Mouse (Mus musculus) myocyte (in vitro differentiated cells): ENCODE results near the gene Trpv4. TPM values are rescaled to one million over a fixed set of nuclear protein-coding genes. Genes with fewer than 3 reads are reported as not detected.

Experiments
- H3K27me3 ChIP-seq: one replicate; pipeline ENCODE4 v1.6.1; 2011; ENCODE audit not compliant: control insufficient read depth, insufficient read depth, insufficient read length
- H3K36me3 ChIP-seq: one replicate; pipeline ENCODE4 v1.6.1; 2011; ENCODE audit not compliant: control insufficient read depth, insufficient read depth
- H3K4me2 ChIP-seq: one replicate; pipeline ENCODE4 v1.6.1; 2011; ENCODE audit warnings: low read depth, control low read depth
- H3K4me3 ChIP-seq: one replicate; pipeline ENCODE4 v1.5.1; 2011; ENCODE audit warnings: mild to moderate bottlenecking, control low read depth, moderate library complexity
- H3K79me2 ChIP-seq: one replicate; pipeline ENCODE4 v1.6.1; 2011; ENCODE audit not compliant: control insufficient read depth, insufficient read depth
- H3ac ChIP-seq: one replicate; pipeline ENCODE4 v1.6.1; 2011; ENCODE audit not compliant: control insufficient read depth, insufficient read length
- CEBPB ChIP-seq: IDR thresholded peaks from 2 replicates; pipeline ENCODE4 v1.6.1; 2011; ENCODE audit warnings: mild to moderate bottlenecking, moderate library complexity; ENCODE audit not compliant: poor library complexity, insufficient read depth, severe bottlenecking
- E2F4 ChIP-seq: IDR thresholded peaks from one replicate; pipeline ENCODE4 v1.6.1; 2011; ENCODE audit warnings: mild to moderate bottlenecking, control low read depth, moderate library complexity; ENCODE audit not compliant: insufficient read depth
- MAX ChIP-seq: IDR thresholded peaks from one replicate; pipeline ENCODE4 v1.6.1; 2011; ENCODE audit warnings: low read depth, mild to moderate bottlenecking, control low read depth
- MYOD1 ChIP-seq, 3 experiments: IDR thresholded peaks; one replicate each; pipeline ENCODE4 v1.6.1; 2011; ENCODE audit warnings: control low read depth in 2 of 3, low read depth in 2 of 3, mild to moderate bottlenecking in 2 of 3, moderate library complexity in 1 of 3; ENCODE audit not compliant: insufficient read length in 2 of 3, control insufficient read depth in 1 of 3
- MYOG ChIP-seq, 3 experiments: IDR thresholded peaks; one replicate each; pipeline ENCODE4 v1.6.1; 2011; ENCODE audit warnings: control low read depth in 2 of 3, low read depth in 2 of 3, mild to moderate bottlenecking in 2 of 3; ENCODE audit not compliant: insufficient read length in 2 of 3, control insufficient read depth in 1 of 3, insufficient read depth in 1 of 3
- POLR2A ChIP-seq: IDR thresholded peaks from one replicate; pipeline ENCODE4 v1.6.1; 2011; ENCODE audit warnings: low read depth, mild to moderate bottlenecking, control low read depth, moderate library complexity; ENCODE audit not compliant: insufficient read length
- POLR2AphosphoS2 ChIP-seq: IDR thresholded peaks from one replicate; pipeline ENCODE4 v1.6.1; 2011; ENCODE audit warnings: low read depth, control low read depth; ENCODE audit not compliant: insufficient read length
- REST ChIP-seq: IDR thresholded peaks from one replicate; pipeline ENCODE4 v1.6.1; 2011; ENCODE audit warnings: mild to moderate bottlenecking, control low read depth, moderate library complexity; ENCODE audit not compliant: insufficient read depth, insufficient read length
- SRF ChIP-seq: IDR thresholded peaks from one replicate; pipeline ENCODE4 v1.6.1; 2011; ENCODE audit warnings: low read depth; ENCODE audit not compliant: control insufficient read depth, insufficient read length
- TCF12 ChIP-seq: IDR thresholded peaks from one replicate; pipeline ENCODE4 v1.6.1; 2011; ENCODE audit warnings: mild to moderate bottlenecking, control low read depth; ENCODE audit not compliant: poor library complexity, insufficient read depth, severe bottlenecking
- TCF3 ChIP-seq: IDR thresholded peaks from one replicate; pipeline ENCODE4 v1.6.1; 2011; ENCODE audit warnings: low read depth, control low read depth; ENCODE audit not compliant: insufficient read length
- USF1 ChIP-seq: IDR thresholded peaks from one replicate; pipeline ENCODE4 v1.6.1; 2011; ENCODE audit warnings: low read depth, mild to moderate bottlenecking, control low read depth, moderate library complexity
- polyA plus RNA-seq: library from polyadenylated mRNA; unstranded; fragments of >200 nt; fragmentation: generic; extraction: Trizol; gene quantifications from one replicate; pipeline ENCODE4 v1.2.1, GENCODE M21; 2012; ENCODE audit warnings: missing spikeins

Gene Trpv4
- polyA plus RNA-seq, 1 experiment: 0.12 TPM

DNA sequence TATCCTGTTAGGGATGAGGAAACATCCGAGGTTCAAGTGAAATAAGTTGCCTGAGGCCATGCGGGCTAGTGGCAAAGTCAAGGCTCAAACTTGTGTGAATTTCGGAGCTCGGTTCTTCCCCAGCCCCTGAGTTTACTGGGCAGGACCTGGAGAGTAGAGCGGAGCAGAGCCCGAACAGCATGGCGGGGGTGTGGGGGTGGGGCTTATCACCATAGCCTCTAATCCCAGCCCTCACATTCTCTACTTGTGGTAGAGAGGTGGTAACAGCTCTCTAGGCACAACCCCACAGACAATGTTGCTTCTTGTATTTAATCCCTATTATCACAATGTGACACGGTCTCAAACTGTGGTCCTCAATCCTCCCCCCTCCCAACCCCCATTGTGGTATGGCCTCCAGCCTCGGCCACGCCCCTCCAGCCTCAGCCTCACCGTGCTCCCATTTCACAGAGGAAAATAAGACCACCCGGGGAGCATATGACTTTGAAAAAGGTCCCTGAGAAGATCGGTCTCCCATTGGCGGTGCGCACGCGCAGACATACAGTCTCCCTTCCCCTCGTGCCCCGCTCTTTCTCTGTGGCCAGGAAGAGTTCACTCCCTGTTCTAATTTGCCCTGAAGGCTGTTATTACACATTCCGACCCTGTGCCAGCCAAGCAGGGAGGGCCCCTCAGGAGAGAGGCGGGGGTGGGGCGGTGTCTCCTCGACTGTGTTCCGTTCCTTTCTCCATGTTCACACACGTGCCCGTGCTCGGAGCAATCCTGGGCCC is 10.8 kb downstream of the Trpv4 start:
- no peak overlapping the region for H3K4me3 ChIP-seq
- peak overlapping the region; percentile 34 for H3K4me2 ChIP-seq
- H3K27me3 ChIP-seq: no peaks in the 10 kb centered on the region
- TF ChIP-seq TCF3 (no peak), POLR2AphosphoS2 (no peak), MYOD1 (IDR thresholded peaks at IDR 0.05; ENCODE audit: control insufficient read depth in 1 of 3, insufficient read length in 2 of 3, low read depth in 2 of 3) (no peak), CEBPB (no peak), USF1 (no peak), E2F4 (no peak), MAX (no peak), MYOG (IDR thresholded peaks at IDR 0.05; ENCODE audit: control insufficient read depth in 1 of 3, insufficient read depth in 1 of 3, insufficient read length in 2 of 3, low read depth in 2 of 3) (no peak), REST (no peak), TCF12 (no peak)
- H3K79me2 ChIP-seq: no peaks in the 10 kb centered on the region
- H3ac ChIP-seq: no peak overlapping the region
- H3K36me3 ChIP-seq: no peaks in the 10 kb centered on the region

DNA sequence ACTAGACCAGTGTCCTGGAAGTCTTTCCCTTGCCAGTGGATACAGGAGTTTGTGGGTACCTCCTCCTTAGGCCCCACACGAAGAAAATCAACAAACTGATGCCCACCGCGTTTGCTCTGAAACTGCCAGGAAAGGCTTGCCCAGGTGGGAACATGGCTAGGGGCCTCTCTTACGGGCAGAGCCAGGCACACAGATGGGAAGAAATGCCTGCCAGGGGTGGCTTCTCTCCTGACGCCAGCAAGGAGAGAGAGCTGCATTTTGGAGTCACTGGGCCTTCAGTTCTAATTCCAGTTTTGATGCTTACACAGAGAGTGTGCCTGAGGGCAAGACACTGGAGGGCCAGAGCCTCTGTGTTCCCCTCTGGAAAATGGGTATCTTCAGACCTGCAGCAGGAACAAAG is 12.3 kb downstream of the Trpv4 start:
- no peak for TF ChIP-seq USF1
- TF ChIP-seq MYOG (IDR thresholded peaks at IDR 0.05; ENCODE audit: control insufficient read depth in 1 of 3, insufficient read depth in 1 of 3, insufficient read length in 2 of 3, low read depth in 2 of 3): no peak
- no peak for TF ChIP-seq TCF3
- no peak for TF ChIP-seq REST
- no peak for TF ChIP-seq MAX
- TF ChIP-seq E2F4: no peak
- no peak for TF ChIP-seq MYOD1 (IDR thresholded peaks at IDR 0.05; ENCODE audit: control insufficient read depth in 1 of 3, insufficient read length in 2 of 3, low read depth in 2 of 3)
- no peak for TF ChIP-seq TCF12
- Histone ChIP-seq H3K79me2 (no peaks in the 10 kb centered on the region), H3ac (no peak overlapping the region), H3K4me2 (no peak overlapping the region), H3K36me3 (no peaks in the 10 kb centered on the region), H3K4me3 (no peak overlapping the region), H3K27me3 (no peaks in the 10 kb centered on the region)

DNA sequence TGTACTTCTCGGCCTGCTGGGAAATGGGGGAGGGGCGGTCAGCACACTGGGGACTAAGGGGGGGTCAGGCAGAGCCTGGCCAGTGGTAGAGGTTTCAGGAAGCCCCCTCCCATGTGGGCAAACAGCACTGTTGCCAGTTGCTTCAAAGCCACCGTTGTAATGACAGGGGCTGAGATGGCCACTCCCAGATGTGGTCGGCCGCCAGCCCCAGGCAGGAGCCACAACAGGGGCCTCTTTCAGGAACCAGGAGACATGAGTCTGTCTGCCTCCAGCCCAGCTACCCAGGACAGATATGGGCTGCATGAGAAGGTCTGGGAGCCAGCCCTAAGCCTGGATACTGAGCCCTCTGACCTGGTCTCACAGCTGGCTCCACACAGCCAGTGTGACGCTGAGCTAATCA is 13.3 kb downstream of the Trpv4 start:
- no peaks in the 10 kb centered on the region for H3K36me3 ChIP-seq
- no peaks in the 10 kb centered on the region for H3K27me3 ChIP-seq
- H3ac ChIP-seq: no peak overlapping the region
- no peak overlapping the region for H3K4me2 ChIP-seq
- H3K79me2 ChIP-seq: no peaks in the 10 kb centered on the region
- no peak overlapping the region for H3K4me3 ChIP-seq
- no peak for TF ChIP-seq TCF12

DNA sequence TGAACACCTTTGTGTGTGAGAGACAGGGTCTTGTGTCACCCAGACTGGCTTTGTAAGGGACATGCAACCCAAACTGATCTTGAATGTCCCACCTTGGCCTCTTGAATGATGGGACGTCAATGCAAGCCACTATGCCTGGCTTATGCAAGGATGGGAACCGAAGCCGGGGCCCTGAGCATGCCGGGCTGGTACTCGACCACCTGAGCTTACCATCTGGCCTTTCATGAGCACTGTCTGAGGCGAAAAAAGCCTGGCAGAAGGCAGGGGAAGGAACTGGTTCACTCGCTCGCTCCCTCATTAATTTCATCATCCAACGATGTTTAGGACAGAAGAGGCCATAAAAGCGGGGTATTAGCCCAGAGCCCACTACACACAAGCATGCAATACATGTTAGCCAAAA is 17.4 kb downstream of the Trpv4 start:
- Histone ChIP-seq H3K4me3 (no peak overlapping the region), H3K4me2 (no peak overlapping the region), H3K27me3 (peaks cover 12% of the 10 kb centered on the region), H3K79me2 (no peaks in the 10 kb centered on the region), H3ac (no peak overlapping the region), H3K36me3 (no peaks in the 10 kb centered on the region)
- TF ChIP-seq CEBPB: no peak

DNA sequence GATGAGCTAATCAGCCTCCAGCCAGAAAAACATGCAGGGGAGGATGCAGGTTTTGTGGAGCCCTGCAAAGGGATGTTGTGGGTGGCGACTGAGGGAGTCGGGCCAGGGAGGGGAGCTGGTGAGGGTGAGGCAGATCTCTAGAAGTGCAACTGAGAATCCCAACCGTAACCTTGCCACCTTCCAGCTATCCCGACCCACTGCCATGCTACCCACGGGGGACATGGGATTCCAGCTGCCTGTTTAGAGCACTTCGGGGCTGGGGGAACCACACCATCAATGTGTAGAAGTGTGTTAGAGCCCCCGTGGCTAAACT is 18.6 kb downstream of the Trpv4 start:
- H3K27me3 ChIP-seq: peaks cover 12% of the 10 kb centered on the region
- H3ac ChIP-seq: no peak overlapping the region
- H3K36me3 ChIP-seq: no peaks in the 10 kb centered on the region
- no peak for TF ChIP-seq REST
- no peak for TF ChIP-seq TCF12
- TF ChIP-seq POLR2A: no peak
- no peak for TF ChIP-seq TCF3
- TF ChIP-seq USF1: no peak
- TF ChIP-seq SRF: no peak
- TF ChIP-seq POLR2AphosphoS2: no peak
- no peak for TF ChIP-seq MYOD1 (IDR thresholded peaks at IDR 0.05; ENCODE audit: control insufficient read depth in 1 of 3, insufficient read length in 2 of 3, low read depth in 2 of 3)
- peak overlapping the region; percentile 66 for H3K4me2 ChIP-seq
- H3K4me3 ChIP-seq: no peak overlapping the region
- H3K79me2 ChIP-seq: no peaks in the 10 kb centered on the region
